Mouse (Mus musculus) spleen, embryonic (tissue): ENCODE data around the gene Kctd10.

Experiments used
- CTCF ChIA-PET: fragments of 350-600 bp; sonication (Branson Sonifier 250); formaldehyde crosslinking; loops from one replicate; lab custom pipeline; 2022; lab: Charles Lee

The Kctd10 gene

DNA sequence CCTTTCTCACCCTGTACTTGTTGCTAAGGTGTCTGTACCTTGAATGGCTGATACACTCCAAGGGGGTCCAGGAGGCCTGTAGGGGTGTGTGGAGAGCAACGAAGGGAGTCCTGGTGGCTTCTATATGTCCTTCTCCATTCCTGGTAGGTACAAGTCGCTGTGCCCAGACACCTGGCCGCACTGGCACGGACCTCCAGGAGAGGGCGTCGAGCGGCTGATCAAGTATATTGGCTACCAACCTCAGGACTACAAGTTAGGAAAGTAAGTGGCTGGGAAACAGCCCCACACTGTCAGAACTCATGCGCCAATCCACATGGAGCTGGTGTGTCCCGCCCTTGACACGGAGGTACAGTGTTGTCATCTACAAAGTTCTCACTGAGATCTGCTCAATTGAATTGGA lies 28.8 kb downstream of the Kctd10 start:
- CTCF ChIA-PET: no interaction called here

DNA sequence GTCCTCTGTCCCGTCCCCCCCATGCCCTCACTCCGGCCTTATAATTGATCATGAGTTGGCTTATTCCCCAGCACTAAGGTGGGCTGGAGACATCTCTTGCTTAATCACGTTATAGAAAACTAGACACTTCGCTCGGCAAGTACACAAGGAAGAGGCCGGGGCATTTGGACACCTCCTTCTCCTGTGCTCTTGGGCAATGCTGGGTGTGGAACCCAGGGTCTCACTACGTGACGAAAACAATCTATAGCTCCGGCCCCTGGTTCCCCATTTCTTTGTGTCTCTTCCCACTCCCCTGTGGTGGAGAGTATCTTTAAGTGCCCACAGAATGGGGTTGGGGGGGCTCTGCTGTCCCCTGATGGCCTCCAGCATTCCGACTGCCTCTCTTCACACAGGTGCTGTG lies 33.3 kb downstream of the Kctd10 start:
- CTCF ChIA-PET: no interaction called here

DNA sequence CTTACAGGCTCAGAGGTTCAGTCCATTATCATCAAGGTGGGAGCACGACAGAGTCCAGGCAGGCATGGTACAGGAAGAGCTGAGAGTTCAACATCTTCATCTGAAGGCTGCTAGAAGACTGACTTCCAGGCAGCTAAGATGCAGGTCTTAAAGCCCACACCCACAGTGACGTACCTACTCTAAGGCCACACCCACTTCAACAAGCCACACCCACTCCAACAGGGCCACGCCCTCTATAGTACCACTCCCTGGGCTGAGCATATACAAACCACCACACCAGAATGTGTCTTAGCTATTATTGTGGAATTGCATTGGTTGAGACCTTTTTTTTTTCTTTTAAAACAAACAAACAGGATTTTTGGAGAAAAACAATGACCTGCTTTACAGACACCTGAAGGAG lies 34.8 kb downstream of the Kctd10 start:
- CTCF ChIA-PET: no interaction called here

DNA sequence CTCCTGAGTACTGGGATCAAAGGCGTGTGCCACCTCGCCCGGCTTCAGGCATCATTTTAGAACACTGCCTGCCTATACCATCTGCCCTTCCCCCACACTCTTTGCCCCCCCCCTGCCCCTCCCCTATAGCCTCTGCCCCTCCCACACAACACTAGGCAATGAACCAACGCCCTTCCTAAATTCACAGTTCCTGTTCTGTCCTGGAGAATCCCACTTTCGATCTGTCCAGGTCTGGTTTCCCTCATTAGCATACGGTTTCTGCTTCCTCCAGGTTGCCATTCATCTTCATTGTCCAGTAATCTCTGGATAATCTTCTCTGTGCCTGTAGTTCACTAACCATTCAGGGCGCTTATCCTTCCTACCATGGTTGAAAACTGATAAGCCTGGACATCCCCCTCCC lies 36.7 kb downstream of the Kctd10 start:
- CTCF ChIA-PET: no interaction called here

DNA sequence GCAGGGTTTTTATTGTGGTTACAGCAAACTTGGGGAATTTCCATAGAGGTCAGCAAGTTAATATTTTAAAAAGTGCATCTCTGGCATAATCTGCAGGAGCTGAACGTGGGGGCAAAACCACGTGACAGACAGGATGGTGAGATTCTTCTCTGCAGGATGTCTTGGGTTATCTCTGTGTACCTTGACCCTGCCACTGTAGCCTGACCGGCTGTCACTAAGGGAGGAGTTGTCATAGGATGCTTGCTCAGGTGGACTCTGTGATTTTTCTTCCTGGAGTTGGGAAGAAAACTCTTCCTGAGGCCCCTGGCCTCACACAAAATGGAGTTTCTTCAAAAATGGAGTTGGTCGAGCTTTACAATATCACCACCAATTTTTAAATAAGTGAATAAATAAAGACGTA lies 37.3 kb downstream of the Kctd10 start:
- CTCF ChIA-PET: no interaction called here

DNA sequence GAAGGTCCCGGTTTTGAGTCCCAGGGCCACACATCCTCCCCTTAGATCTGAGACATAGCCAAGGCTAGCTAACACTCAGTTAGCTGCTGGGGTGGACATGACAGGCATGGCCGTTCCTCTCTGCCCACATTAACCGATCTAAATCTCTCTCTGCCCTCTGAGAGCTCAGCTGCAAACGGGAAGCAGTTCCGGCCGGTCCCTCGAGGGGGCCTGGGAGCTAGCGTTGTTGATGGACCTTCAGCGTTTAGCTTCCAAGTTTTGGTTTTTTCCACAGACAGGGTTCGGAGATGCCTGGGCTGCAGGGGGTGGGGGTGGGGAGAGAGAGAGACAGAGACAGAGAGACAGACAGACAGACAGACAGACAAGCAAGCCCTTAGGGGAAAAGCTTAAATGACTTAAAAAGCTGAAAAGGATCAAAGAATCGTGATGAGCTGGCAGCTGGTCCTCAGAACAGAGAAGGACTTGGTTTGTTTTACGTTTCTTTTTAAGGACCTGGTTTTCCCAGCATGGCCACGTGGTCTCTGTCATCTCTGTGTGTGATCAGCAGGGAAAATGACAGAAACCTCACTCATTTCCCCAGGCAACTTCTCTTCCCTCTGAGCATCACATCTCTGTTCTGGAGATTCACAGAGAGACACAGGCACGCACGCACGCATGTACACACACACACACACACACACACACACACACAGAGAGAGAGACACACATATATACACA lies 56.4 kb downstream of the Kctd10 start:
- CTCF ChIA-PET: interaction anchor here (0.7 kb wide), 1 partner anchor 69 kb away, joined by 3 read pairs; no protein-coding TSS in a partner anchor

DNA sequence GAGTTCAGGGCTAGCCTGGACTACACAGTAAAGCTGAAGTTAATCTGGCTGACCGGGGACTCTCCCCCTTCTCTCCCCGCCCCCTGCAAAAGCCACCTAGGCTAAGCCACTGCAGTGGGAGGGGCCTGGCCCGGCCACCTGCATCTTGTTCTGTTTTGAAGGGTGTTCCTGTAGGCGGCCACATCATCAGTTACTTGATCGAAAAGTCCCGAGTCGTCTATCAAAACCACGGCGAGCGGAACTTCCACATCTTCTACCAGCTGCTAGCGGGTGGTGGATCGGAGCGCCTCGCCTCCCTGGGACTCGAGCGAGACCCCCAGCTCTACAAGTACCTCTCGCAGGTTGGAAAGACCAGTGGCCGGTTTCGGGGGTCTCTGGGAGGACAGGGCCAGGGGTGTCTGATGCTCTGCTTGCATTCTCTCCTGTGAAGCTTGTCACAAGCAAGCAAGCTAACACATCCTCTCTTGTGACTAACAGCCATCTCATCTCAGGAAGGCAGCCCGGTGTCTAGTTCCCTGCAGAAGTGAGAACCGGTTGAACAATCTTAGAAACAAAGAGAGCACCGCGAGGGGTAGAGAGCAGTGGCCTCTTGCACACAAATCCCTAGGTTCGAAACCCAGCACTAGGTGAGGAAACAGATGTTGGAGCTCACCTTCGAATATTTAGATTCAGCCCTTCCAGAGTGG lies 57.1 kb downstream of the Kctd10 start:
- CTCF ChIA-PET: interaction anchor here (0.6 to 0.7 kb wide), 2 partner anchors 37 to 70 kb away, joined by 3 to 4 read pairs; no protein-coding TSS in a partner anchor
